Mouse (Mus musculus): Measurements from ENCODE around the gene C1ra. TPM values are rescaled to one million over a fixed set of nuclear protein-coding genes. Genes with fewer than 3 reads are reported as not detected.
"Not testable (repeated sequence)": the region's sequence is repeated elsewhere in the genome, so short reads cannot be mapped to it uniquely, and the experiment has no call there.

The C1ra gene
- polyA plus RNA-seq, 1 experiment from 2014 or later, result 0.55 TPM

- not testable (repeated sequence) for H3K4me3 ChIP-seq (ENCODE audit: control insufficient read depth in 1 of 2, insufficient read depth in 1 of 2, low read depth in 1 of 2, low read length in 2 of 2); H3K9me3 ChIP-seq (ENCODE audit: control insufficient read depth, low read length); ATAC-seq (ENCODE audit: insufficient number of reproducible peaks, insufficient read depth, low FRiP score, low read depth); H3K27me3 ChIP-seq (ENCODE audit: control insufficient read depth, insufficient read depth, low read length); H3K9ac ChIP-seq (ENCODE audit: low read length); H3K36me3 ChIP-seq (ENCODE audit: control insufficient read depth, insufficient read depth, low read length); H3K4me1 ChIP-seq (ENCODE audit: control insufficient read depth in 2 of 2, insufficient read depth in 2 of 2, low read length in 2 of 2); H3K4me2 ChIP-seq (ENCODE audit: low read length); H3K27ac ChIP-seq (replicated peaks in 1 of 2; ENCODE audit: control insufficient read depth in 1 of 2, insufficient read depth in 1 of 2, low read depth in 2 of 2, low read length in 2 of 2)
- 64% methylated on average over 7 of the region's 7 CpGs for WGBS
Measured at GRCm38 (mm10) chr6:124522082-124522481, 9.9 kb downstream of the C1ra start.

DNA sequence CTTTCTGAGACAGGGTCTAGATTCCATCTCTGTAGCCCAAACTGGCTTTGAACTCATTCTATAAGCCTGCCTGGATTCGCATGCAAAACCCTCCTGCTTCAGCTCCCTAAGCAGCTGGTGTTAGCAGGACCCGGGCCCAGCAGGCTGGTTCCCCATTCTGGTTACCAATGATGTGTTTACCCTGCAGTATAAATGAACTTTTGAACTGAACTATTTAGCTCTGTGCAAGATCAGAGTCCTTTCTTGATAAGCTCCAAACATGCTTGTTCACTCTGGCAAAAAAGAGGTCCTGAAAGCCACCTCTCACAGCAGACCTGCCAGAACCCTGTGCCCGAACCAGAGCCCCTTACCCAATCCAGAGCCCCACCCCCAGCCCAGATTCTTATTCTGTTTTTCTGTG lies 15.7 kb downstream of the C1ra start:
- H3K27ac ChIP-seq (replicated peaks in 1 of 2; ENCODE audit: control insufficient read depth in 1 of 2, insufficient read depth in 1 of 2, low read depth in 2 of 2, low read length in 2 of 2), result no peak overlapping the region
- no peaks in the 10 kb centered on the region for H3K27me3 ChIP-seq (ENCODE audit: control insufficient read depth, insufficient read depth, low read length)
- H3K4me2 ChIP-seq (ENCODE audit: low read length), result no peak overlapping the region
- H3K4me1 ChIP-seq (ENCODE audit: control insufficient read depth in 2 of 2, insufficient read depth in 2 of 2, low read length in 2 of 2), result no peaks in the 10 kb centered on the region
- no peaks in the 10 kb centered on the region for H3K9me3 ChIP-seq (ENCODE audit: control insufficient read depth, low read length)
- 58% methylated on average over 3 of the region's 3 CpGs for WGBS
- H3K4me3 ChIP-seq (ENCODE audit: control insufficient read depth in 1 of 2, insufficient read depth in 1 of 2, low read depth in 1 of 2, low read length in 2 of 2), result no peak overlapping the region
- H3K9ac ChIP-seq (ENCODE audit: low read length), result no peak overlapping the region
- no peak for ATAC-seq (ENCODE audit: insufficient number of reproducible peaks, insufficient read depth, low FRiP score, low read depth)
- H3K36me3 ChIP-seq (ENCODE audit: control insufficient read depth, insufficient read depth, low read length), result no peaks in the 10 kb centered on the region

DNA sequence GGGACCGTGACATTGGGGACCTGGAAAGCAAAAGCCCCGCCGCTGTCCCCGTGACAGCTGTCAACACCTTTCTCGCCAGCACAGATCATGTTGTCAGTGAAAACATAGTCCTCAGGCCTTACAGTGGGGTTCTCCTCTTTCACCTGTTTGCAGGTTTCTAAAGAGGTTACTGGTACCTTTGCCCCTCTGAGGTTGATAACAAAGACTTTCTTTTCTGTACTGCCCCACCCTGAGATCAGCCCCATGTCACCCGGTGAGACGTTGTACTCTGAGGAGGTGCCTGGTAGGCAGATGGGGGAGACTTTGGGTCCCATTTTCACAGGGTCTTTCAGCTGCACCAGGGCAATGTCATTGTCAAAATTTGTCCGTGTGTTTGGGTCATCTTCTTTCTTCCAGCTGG lies 18.9 kb downstream of the C1ra start:
- ATAC-seq (ENCODE audit: insufficient number of reproducible peaks, insufficient read depth, low FRiP score, low read depth), result no peak

DNA sequence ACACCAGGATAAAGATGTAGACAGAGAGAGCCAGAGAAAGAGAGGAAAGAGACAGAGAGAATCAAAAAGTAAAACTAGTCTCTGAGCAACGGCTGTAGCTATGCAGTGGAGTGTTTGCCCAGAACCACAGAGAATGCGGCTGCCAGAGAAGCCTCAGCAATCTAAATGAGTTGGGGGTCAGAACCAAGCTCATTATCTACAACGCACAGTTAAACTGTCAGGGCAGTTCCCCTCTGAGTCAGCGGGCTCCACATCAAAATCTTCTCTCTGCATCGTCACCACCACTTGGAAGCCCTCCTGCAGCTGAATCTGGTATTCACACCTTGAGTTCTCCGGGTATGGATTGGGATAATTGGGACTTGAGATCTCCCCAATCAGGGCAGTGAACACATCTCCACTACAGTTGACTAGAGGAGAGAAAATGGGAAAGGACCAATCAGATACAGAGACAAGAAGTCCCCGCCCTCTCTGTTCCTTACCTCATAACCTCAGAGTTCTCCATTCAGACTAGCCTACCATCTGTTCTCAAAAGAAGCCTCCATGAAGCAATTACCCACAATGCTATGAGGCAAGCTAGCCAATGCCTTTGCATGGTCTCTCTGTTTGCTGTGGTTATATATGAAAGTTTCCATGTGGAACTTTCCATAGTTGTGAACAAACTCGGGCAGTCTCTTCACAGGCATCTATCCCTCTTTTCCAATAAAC lies 24.1 kb downstream of the C1ra start:
- H3K36me3 ChIP-seq (ENCODE audit: control insufficient read depth, insufficient read depth, low read length); H3K27ac ChIP-seq (replicated peaks in 1 of 2; ENCODE audit: control insufficient read depth in 1 of 2, insufficient read depth in 1 of 2, low read depth in 2 of 2, low read length in 2 of 2); H3K4me2 ChIP-seq (ENCODE audit: low read length); H3K4me3 ChIP-seq (ENCODE audit: control insufficient read depth in 1 of 2, insufficient read depth in 1 of 2, low read depth in 1 of 2, low read length in 2 of 2); H3K4me1 ChIP-seq (ENCODE audit: control insufficient read depth in 2 of 2, insufficient read depth in 2 of 2, low read length in 2 of 2); H3K9ac ChIP-seq (ENCODE audit: low read length); H3K27me3 ChIP-seq (ENCODE audit: control insufficient read depth, insufficient read depth, low read length); H3K9me3 ChIP-seq (ENCODE audit: control insufficient read depth, low read length); ATAC-seq (ENCODE audit: insufficient number of reproducible peaks, insufficient read depth, low FRiP score, low read depth): not testable (repeated sequence)
- 67% methylated on average over 8 of the region's 8 CpGs for WGBS

More for the DNA sequence above, 18.9 kb downstream of the C1ra start:
- Histone ChIP-seq H3K4me1 (ENCODE audit: control insufficient read depth in 2 of 2, insufficient read depth in 2 of 2, low read length in 2 of 2) (no peaks in the 10 kb centered on the region), H3K27me3 (ENCODE audit: control insufficient read depth, insufficient read depth, low read length) (no peaks in the 10 kb centered on the region), H3K27ac (replicated peaks in 1 of 2; ENCODE audit: control insufficient read depth in 1 of 2, insufficient read depth in 1 of 2, low read depth in 2 of 2, low read length in 2 of 2) (no peak overlapping the region), H3K4me2 (ENCODE audit: low read length) (no peak overlapping the region), H3K36me3 (ENCODE audit: control insufficient read depth, insufficient read depth, low read length) (no peaks in the 10 kb centered on the region), H3K4me3 (ENCODE audit: control insufficient read depth in 1 of 2, insufficient read depth in 1 of 2, low read depth in 1 of 2, low read length in 2 of 2) (no peak overlapping the region), H3K9me3 (ENCODE audit: control insufficient read depth, low read length) (no peaks in the 10 kb centered on the region), H3K9ac (ENCODE audit: low read length) (no peak overlapping the region)
- WGBS, result 63% methylated on average over 8 of the region's 8 CpGs

GRCm38 (mm10) chr6:124541176-124541575 lies 29.0 kb downstream of the C1ra start:
- H3K4me3 ChIP-seq (ENCODE audit: control insufficient read depth in 1 of 2, insufficient read depth in 1 of 2, low read depth in 1 of 2, low read length in 2 of 2); H3K27me3 ChIP-seq (ENCODE audit: control insufficient read depth, insufficient read depth, low read length); H3K36me3 ChIP-seq (ENCODE audit: control insufficient read depth, insufficient read depth, low read length); H3K9ac ChIP-seq (ENCODE audit: low read length); H3K27ac ChIP-seq (replicated peaks in 1 of 2; ENCODE audit: control insufficient read depth in 1 of 2, insufficient read depth in 1 of 2, low read depth in 2 of 2, low read length in 2 of 2); H3K4me2 ChIP-seq (ENCODE audit: low read length); H3K4me1 ChIP-seq (ENCODE audit: control insufficient read depth in 2 of 2, insufficient read depth in 2 of 2, low read length in 2 of 2); H3K9me3 ChIP-seq (ENCODE audit: control insufficient read depth, low read length); ATAC-seq (ENCODE audit: insufficient number of reproducible peaks, insufficient read depth, low FRiP score, low read depth): not testable (repeated sequence)
- 68% methylated on average over 2 of the region's 2 CpGs for WGBS

- WGBS, result 0% methylated on average over 1 of the region's 1 CpGs
- not testable (repeated sequence) for ATAC-seq (ENCODE audit: insufficient number of reproducible peaks, insufficient read depth, low FRiP score, low read depth)
Measured at GRCm38 (mm10) chr6:124542284-124542683, 30.1 kb downstream of the C1ra start, which contains the start of gene C1s1. Gene C1s1 (minus strand): TSS chr6:124542359.

GRCm38 (mm10) chr6:124544466-124544865 lies 32.3 kb downstream of the C1ra start:
- 74% methylated on average over 5 of the region's 6 CpGs for WGBS
- H3K9me3 ChIP-seq (ENCODE audit: control insufficient read depth, low read length), result no peaks in the 10 kb centered on the region
- no peak overlapping the region for H3K27ac ChIP-seq (replicated peaks in 1 of 2; ENCODE audit: control insufficient read depth in 1 of 2, insufficient read depth in 1 of 2, low read depth in 2 of 2, low read length in 2 of 2)
- no peak overlapping the region for H3K4me2 ChIP-seq (ENCODE audit: low read length)
- no peak for ATAC-seq (ENCODE audit: insufficient number of reproducible peaks, insufficient read depth, low FRiP score, low read depth)
- no peaks in the 10 kb centered on the region for H3K4me1 ChIP-seq (ENCODE audit: control insufficient read depth in 2 of 2, insufficient read depth in 2 of 2, low read length in 2 of 2)
- no peaks in the 10 kb centered on the region for H3K36me3 ChIP-seq (ENCODE audit: control insufficient read depth, insufficient read depth, low read length)
- H3K4me3 ChIP-seq (ENCODE audit: control insufficient read depth in 1 of 2, insufficient read depth in 1 of 2, low read depth in 1 of 2, low read length in 2 of 2), result no peak overlapping the region
- no peak overlapping the region for H3K9ac ChIP-seq (ENCODE audit: low read length)
- H3K27me3 ChIP-seq (ENCODE audit: control insufficient read depth, insufficient read depth, low read length), result no peaks in the 10 kb centered on the region

More at GRCm38 (mm10) chr6:124542284-124542683, 30.1 kb downstream of the C1ra start, which contains the start of gene C1s1:
- not testable (repeated sequence) for H3K4me3 ChIP-seq (ENCODE audit: control insufficient read depth in 1 of 2, insufficient read depth in 1 of 2, low read depth in 1 of 2, low read length in 2 of 2); H3K27me3 ChIP-seq (ENCODE audit: control insufficient read depth, insufficient read depth, low read length); H3K36me3 ChIP-seq (ENCODE audit: control insufficient read depth, insufficient read depth, low read length); H3K27ac ChIP-seq (replicated peaks in 1 of 2; ENCODE audit: control insufficient read depth in 1 of 2, insufficient read depth in 1 of 2, low read depth in 2 of 2, low read length in 2 of 2); H3K9me3 ChIP-seq (ENCODE audit: control insufficient read depth, low read length); H3K4me1 ChIP-seq (ENCODE audit: control insufficient read depth in 2 of 2, insufficient read depth in 2 of 2, low read length in 2 of 2); H3K9ac ChIP-seq (ENCODE audit: low read length); H3K4me2 ChIP-seq (ENCODE audit: low read length)

GRCm38 (mm10) chr6:124545425-124545824 lies 33.2 kb downstream of the C1ra start:
- H3K4me3 ChIP-seq (ENCODE audit: control insufficient read depth in 1 of 2, insufficient read depth in 1 of 2, low read depth in 1 of 2, low read length in 2 of 2), result no peak overlapping the region
- no peak for ATAC-seq (ENCODE audit: insufficient number of reproducible peaks, insufficient read depth, low FRiP score, low read depth)

More at GRCm38 (mm10) chr6:124545425-124545824, 33.2 kb downstream of the C1ra start:
- no peaks in the 10 kb centered on the region for H3K36me3 ChIP-seq (ENCODE audit: control insufficient read depth, insufficient read depth, low read length)
- H3K9ac ChIP-seq (ENCODE audit: low read length), result no peak overlapping the region
- WGBS, result 63% methylated on average over 2 of the region's 2 CpGs
- no peaks in the 10 kb centered on the region for H3K27me3 ChIP-seq (ENCODE audit: control insufficient read depth, insufficient read depth, low read length)
- no peaks in the 10 kb centered on the region for H3K4me1 ChIP-seq (ENCODE audit: control insufficient read depth in 2 of 2, insufficient read depth in 2 of 2, low read length in 2 of 2)
- H3K9me3 ChIP-seq (ENCODE audit: control insufficient read depth, low read length), result no peaks in the 10 kb centered on the region
- H3K4me2 ChIP-seq (ENCODE audit: low read length), result no peak overlapping the region
- H3K27ac ChIP-seq (replicated peaks in 1 of 2; ENCODE audit: control insufficient read depth in 1 of 2, insufficient read depth in 1 of 2, low read depth in 2 of 2, low read length in 2 of 2), result no peak overlapping the region

Data from heart, embryonic 14.5 days (tissue).